Mouse (Mus musculus): Measurements from ENCODE around the gene Zfp575. TPM values are rescaled to one million over a fixed set of nuclear protein-coding genes. Genes with fewer than 3 reads are reported as not detected.
A peak's percentile ranks its signal among the peaks of the same experiment; 100 is the strongest.

The Zfp575 gene
- polyA plus RNA-seq, 1 experiment from 2014 or later, result 2.3 TPM

GRCm38 (mm10) chr7:24608017-24608416 is 20.6 kb upstream of the Zfp575 start:
- Histone ChIP-seq H3K4me3 (ENCODE audit: low read length) (no peak overlapping the region), H3K36me3 (ENCODE audit: control insufficient read depth, insufficient read depth, low read length) (no peaks in the 10 kb centered on the region), H3K9ac (ENCODE audit: low read length) (no peak overlapping the region), H3K27me3 (ENCODE audit: control insufficient read depth, insufficient read depth, low read depth, low read length) (peaks cover 26% of the 10 kb centered on the region), H3K4me1 (replicated peaks; ENCODE audit: control insufficient read depth, insufficient read depth, low read length) (peaks cover 9% of the 10 kb centered on the region), H3K9me3 (ENCODE audit: control insufficient read depth, low read length) (no peaks in the 10 kb centered on the region), H3K27ac (ENCODE audit: low read length) (no peak overlapping the region), H3K4me2 (ENCODE audit: low read depth, low read length) (no peak overlapping the region)
- WGBS, result 51% methylated on average over 6 of the region's 6 CpGs
- ATAC-seq (ENCODE audit: low read depth), result peak; percentile 27

- 78% methylated on average over 7 of the region's 7 CpGs for WGBS
- H3K36me3 ChIP-seq (ENCODE audit: control insufficient read depth, insufficient read depth, low read length), result no peaks in the 10 kb centered on the region
- H3K9me3 ChIP-seq (ENCODE audit: control insufficient read depth, low read length), result no peaks in the 10 kb centered on the region
- peaks cover 10% of the 10 kb centered on the region; the same call in 1 of the 2 replicates for H3K27me3 ChIP-seq (ENCODE audit: control insufficient read depth, insufficient read depth, low read depth, low read length)
- no peak overlapping the region for H3K9ac ChIP-seq (ENCODE audit: low read length)
- no peak overlapping the region for H3K4me3 ChIP-seq (ENCODE audit: low read length)
- peaks cover 9% of the 10 kb centered on the region for H3K4me1 ChIP-seq (replicated peaks; ENCODE audit: control insufficient read depth, insufficient read depth, low read length)
- H3K4me2 ChIP-seq (ENCODE audit: low read depth, low read length), result no peak overlapping the region
- ATAC-seq (ENCODE audit: low read depth), result no peak
- no peak overlapping the region for H3K27ac ChIP-seq (ENCODE audit: low read length)
Measured at GRCm38 (mm10) chr7:24606046-24606445, 18.6 kb upstream of the Zfp575 start.

GRCm38 (mm10) chr7:24605561-24605960 is 18.1 kb upstream of the Zfp575 start:
- H3K36me3 ChIP-seq (ENCODE audit: control insufficient read depth, insufficient read depth, low read length), result no peaks in the 10 kb centered on the region
- H3K9me3 ChIP-seq (ENCODE audit: control insufficient read depth, low read length), result no peaks in the 10 kb centered on the region
- no peak for ATAC-seq (ENCODE audit: low read depth)
- H3K27me3 ChIP-seq (ENCODE audit: control insufficient read depth, insufficient read depth, low read depth, low read length), result peaks cover 7% of the 10 kb centered on the region; the same call in 1 of the 2 replicates
- WGBS, result 71% methylated on average over 7 of the region's 7 CpGs
- H3K27ac ChIP-seq (ENCODE audit: low read length), result no peak overlapping the region
- no peak overlapping the region for H3K4me2 ChIP-seq (ENCODE audit: low read depth, low read length)
- H3K4me3 ChIP-seq (ENCODE audit: low read length), result no peak overlapping the region
- peaks cover 5% of the 10 kb centered on the region for H3K4me1 ChIP-seq (replicated peaks; ENCODE audit: control insufficient read depth, insufficient read depth, low read length)
- H3K9ac ChIP-seq (ENCODE audit: low read length), result no peak overlapping the region

DNA sequence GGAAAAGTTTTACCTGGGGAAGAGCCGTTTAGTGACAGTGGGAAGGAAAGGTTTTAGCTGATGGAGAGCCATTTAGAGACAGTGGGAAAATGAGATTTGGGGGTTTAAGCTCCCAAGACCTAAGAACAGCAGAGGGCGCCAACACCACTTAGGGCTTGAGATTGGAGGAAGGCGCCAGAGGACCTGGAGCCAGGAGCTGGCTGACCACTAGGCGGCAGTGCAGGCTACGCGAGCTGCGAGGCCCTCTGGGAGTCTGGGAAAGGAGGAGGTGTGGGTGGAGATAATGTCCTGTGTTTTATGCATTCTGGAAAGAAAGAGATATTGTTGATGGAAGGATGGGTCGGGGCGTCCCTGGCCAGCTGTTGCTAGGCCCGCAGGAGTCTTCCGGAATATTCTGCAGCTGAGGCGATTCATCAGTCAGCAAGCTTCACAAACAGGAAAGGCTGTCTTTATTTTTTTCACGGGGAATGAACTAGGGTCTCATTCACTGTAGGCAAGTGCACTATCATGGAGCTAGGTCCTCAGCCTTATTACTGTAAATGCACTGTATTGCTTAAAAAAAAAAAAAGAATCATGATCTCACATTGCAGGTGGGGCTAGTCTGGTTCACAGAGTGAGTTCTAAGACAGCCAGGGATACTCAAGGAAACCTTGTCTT is 13.6 kb upstream of the Zfp575 start:
- H3K9ac ChIP-seq (ENCODE audit: low read length), result 0 out of 2 replicates have a peak overlapping the region, but pooled peaks have one; percentile 29

GRCm38 (mm10) chr7:24599211-24600067 is 12.0 kb upstream of the Zfp575 start:
- Histone ChIP-seq H3K36me3 (ENCODE audit: control insufficient read depth, insufficient read depth, low read length) (no peaks in the 10 kb centered on the region), H3K27ac (ENCODE audit: low read length) (no peak overlapping the region), H3K27me3 (ENCODE audit: control insufficient read depth, insufficient read depth, low read depth, low read length) (no peaks in the 10 kb centered on the region), H3K4me3 (ENCODE audit: low read length) (no peak overlapping the region), H3K9ac (ENCODE audit: low read length) (no peak overlapping the region), H3K9me3 (ENCODE audit: control insufficient read depth, low read length) (no peaks in the 10 kb centered on the region), H3K4me2 (ENCODE audit: low read depth, low read length) (no peak overlapping the region), H3K4me1 (replicated peaks; ENCODE audit: control insufficient read depth, insufficient read depth, low read length) (peaks cover 8% of the 10 kb centered on the region; the same call in 1 of the 2 replicates)
- no peak for ATAC-seq (ENCODE audit: low read depth)
- 52% methylated on average over 15 of the region's 15 CpGs for WGBS

More for the DNA sequence above, 13.6 kb upstream of the Zfp575 start:
- ATAC-seq (ENCODE audit: low read depth), result peak; percentile 94
- WGBS, result 3% methylated on average over 13 of the region's 13 CpGs
- no peaks in the 10 kb centered on the region for H3K36me3 ChIP-seq (ENCODE audit: control insufficient read depth, insufficient read depth, low read length)
- H3K4me2 ChIP-seq (ENCODE audit: low read depth, low read length), result peak overlapping the region; percentile 48
- H3K27ac ChIP-seq (ENCODE audit: low read length), result no peak overlapping the region
- H3K27me3 ChIP-seq (ENCODE audit: control insufficient read depth, insufficient read depth, low read depth, low read length), result no peaks in the 10 kb centered on the region
- H3K4me1 ChIP-seq (replicated peaks; ENCODE audit: control insufficient read depth, insufficient read depth, low read length), result 0 out of 2 replicates have a peak, but pooled peaks cover 2% of the 10 kb centered on the region
- H3K4me3 ChIP-seq (ENCODE audit: low read length), result 0 out of 2 replicates have a peak overlapping the region, but pooled peaks have one; percentile 14
- H3K9me3 ChIP-seq (ENCODE audit: control insufficient read depth, low read length), result no peaks in the 10 kb centered on the region

DNA sequence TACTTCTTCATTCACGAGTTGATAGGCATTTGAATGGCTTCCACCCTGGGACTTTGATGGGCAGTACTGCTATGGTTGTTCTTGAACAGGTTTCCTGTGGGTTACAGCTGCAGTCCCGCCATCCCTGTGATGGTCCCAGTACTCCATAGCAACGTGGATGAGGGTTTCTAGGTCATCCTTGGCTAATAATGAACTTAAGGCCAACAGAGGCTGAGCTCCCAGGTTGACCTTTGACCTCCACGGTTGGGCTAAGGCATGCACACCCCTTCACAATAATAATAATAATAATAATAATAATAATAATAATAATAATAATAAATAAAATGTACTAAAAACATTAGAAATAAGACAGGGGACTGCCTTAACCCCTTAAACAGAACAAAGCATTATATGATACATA is 10.7 kb upstream of the Zfp575 start:
- no peaks in the 10 kb centered on the region for H3K36me3 ChIP-seq (ENCODE audit: control insufficient read depth, insufficient read depth, low read length)
- 60% methylated on average over 4 of the region's 4 CpGs for WGBS
- H3K9ac ChIP-seq (ENCODE audit: low read length), result no peak overlapping the region
- no peak overlapping the region for H3K4me3 ChIP-seq (ENCODE audit: low read length)
- H3K27me3 ChIP-seq (ENCODE audit: control insufficient read depth, insufficient read depth, low read depth, low read length), result no peaks in the 10 kb centered on the region
- H3K27ac ChIP-seq (ENCODE audit: low read length), result no peak overlapping the region
- no peak for ATAC-seq (ENCODE audit: low read depth)
- no peaks in the 10 kb centered on the region for H3K9me3 ChIP-seq (ENCODE audit: control insufficient read depth, low read length)
- H3K4me2 ChIP-seq (ENCODE audit: low read depth, low read length), result no peak overlapping the region
- H3K4me1 ChIP-seq (replicated peaks; ENCODE audit: control insufficient read depth, insufficient read depth, low read length), result peaks cover 14% of the 10 kb centered on the region; the same call in 1 of the 2 replicates

DNA sequence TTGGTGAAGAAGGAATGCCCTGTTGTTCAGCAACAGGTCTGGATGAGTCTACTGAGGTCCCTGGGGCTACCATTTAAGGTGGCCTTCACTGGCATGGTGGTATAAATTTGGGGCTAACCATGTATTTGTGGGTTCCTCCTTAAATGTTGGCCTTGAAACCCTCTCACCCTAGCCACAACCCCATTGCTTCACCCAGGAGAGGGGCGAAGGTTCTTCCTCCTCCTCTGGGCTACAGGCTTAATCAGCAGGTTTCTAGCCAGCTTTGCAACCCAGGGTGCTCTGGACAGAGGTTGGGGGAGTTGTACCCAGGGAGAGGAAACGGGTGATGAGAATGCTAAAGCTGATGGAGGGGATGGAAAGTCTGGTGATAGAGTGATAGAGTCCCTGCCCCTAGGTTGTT is 8.0 kb upstream of the Zfp575 start:
- WGBS, result 67% methylated on average over 2 of the region's 2 CpGs
- Histone ChIP-seq H3K4me1 (replicated peaks; ENCODE audit: control insufficient read depth, insufficient read depth, low read length) (peaks cover 16% of the 10 kb centered on the region; the same call in 1 of the 2 replicates), H3K36me3 (ENCODE audit: control insufficient read depth, insufficient read depth, low read length) (no peaks in the 10 kb centered on the region), H3K4me2 (ENCODE audit: low read depth, low read length) (no peak overlapping the region), H3K9me3 (ENCODE audit: control insufficient read depth, low read length) (no peaks in the 10 kb centered on the region), H3K4me3 (ENCODE audit: low read length) (no peak overlapping the region), H3K27ac (ENCODE audit: low read length) (no peak overlapping the region), H3K27me3 (ENCODE audit: control insufficient read depth, insufficient read depth, low read depth, low read length) (no peaks in the 10 kb centered on the region), H3K9ac (ENCODE audit: low read length) (no peak overlapping the region)
- no peak for ATAC-seq (ENCODE audit: low read depth)

DNA sequence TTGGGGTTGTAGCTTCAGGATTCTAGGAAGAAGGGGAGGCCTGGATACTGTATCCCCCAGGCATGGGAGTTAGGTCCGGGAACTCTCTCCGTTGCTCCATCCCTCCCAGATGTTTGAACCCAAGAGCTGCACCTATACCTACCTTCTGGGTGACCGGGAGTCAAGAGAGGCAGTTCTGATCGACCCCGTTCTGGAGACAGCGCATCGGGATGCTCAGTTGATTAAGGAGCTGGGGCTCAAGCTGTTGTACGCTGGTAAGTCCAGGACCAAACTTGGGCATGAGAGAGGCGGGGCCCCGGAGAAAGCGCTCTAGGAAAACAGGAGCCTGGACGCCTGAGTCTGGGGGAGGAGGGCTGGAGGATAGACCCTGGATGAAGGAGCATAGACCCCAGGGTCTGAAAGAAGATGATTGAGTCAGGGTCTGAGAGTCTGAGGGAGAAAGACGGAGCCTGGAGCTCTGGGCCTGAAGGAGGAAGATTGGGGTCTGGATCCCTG is 6.9 kb upstream of the Zfp575 start:
- 6% methylated on average over 13 of the region's 13 CpGs for WGBS
- Histone ChIP-seq H3K36me3 (ENCODE audit: control insufficient read depth, insufficient read depth, low read length) (no peaks in the 10 kb centered on the region), H3K9ac (ENCODE audit: low read length) (peak overlapping the region; percentile 83), H3K4me3 (ENCODE audit: low read length) (peak overlapping the region; percentile 75), H3K4me2 (ENCODE audit: low read depth, low read length) (peak overlapping the region; percentile 92), H3K4me1 (replicated peaks; ENCODE audit: control insufficient read depth, insufficient read depth, low read length) (peaks cover 16% of the 10 kb centered on the region; the same call in 1 of the 2 replicates), H3K9me3 (ENCODE audit: control insufficient read depth, low read length) (no peaks in the 10 kb centered on the region), H3K27me3 (ENCODE audit: control insufficient read depth, insufficient read depth, low read depth, low read length) (no peaks in the 10 kb centered on the region), H3K27ac (ENCODE audit: low read length) (no peak overlapping the region)
- peak; percentile 29; the same call in 1 of the 2 replicates for ATAC-seq (ENCODE audit: low read depth)
